Mouse (Mus musculus) lung, postnatal 25 days (tissue): Measurements from ENCODE around the gene Galnt18.

Experiments
- DNase-seq: peaks from one replicate; pipeline ENCODE4 v3.0.0; 2022; ENCODE audit warnings: low spot score

Galnt18 gene

DNA sequence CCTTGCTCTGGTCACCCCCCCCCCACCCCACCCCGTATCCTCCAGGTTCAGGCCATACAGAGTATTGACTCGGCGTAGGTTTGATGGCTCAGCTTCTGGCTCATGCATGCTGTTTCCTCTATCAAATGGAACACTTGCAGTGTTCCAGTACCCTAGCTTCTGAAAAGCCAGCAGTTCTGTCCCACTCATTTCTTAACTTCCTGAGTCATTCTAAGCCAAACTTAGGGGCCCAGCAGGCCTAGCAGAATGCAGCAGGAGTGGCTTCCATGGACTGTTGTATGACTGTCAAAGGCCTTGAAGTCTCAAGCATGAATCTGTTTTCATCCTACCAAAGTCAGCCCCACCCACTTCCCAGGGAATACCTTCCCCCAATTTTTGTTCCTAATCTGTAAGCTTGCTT lies 296.5 kb downstream of the Galnt18 start:
- DNase-seq, result no peak

DNA sequence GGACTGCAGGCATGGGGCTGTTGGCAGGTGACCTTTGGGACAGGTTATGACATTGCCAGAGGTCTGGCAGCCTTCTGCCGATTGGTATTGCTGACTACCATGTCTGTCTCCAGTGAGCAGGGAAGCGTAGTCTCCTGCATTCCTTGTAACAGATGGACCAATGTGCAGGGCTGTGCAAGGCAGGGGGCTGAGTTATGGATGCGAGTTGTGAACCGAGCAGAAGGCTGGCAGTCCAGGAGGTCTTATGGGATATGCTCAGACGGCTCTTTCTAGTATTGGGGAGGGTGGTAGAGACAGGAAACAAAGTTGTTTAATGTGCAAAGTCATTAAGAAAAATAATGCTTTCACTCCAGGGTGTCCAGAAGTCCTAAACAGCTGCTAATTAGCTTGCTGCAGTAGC lies 312.1 kb downstream of the Galnt18 start:
- no peak for DNase-seq

DNA sequence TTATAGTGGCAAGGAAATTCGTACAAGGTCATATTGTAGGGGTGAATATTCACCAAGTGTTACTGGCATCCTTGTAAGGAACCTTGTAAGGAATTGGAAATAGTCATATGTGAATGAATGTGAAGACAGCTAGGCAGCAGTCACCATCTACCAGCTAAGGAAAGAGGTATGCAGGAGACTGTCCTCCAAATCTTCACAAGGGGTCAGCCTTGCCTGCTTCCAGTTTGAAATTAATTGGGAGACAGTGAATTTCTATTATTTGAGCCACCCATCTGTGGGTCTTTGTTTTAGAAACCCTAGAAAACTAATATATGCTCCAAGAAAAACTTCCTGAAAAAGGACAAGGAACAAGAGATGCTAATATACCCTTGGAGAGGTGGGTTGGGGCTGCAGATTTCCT lies 313.1 kb downstream of the Galnt18 start:
- no peak for DNase-seq

DNA sequence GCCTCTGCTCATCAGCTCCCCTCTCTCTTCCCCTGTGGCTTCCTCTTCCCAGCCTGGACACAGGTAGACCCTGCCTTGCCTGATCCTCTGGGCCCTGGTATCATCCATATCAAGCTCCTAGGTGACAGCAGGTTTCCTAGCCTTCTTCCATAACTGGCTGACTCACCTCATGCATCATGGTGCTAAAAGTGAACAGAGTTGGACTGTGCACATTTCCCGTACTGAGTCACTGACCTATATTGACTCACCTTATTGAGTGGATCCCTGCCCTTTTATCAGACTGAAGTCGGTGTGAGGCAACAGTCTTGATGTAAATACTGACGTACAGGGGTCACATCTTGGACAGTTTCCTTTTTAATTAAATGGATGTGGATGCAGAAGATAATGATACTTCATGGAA lies 313.7 kb downstream of the Galnt18 start:
- no peak for DNase-seq

DNA sequence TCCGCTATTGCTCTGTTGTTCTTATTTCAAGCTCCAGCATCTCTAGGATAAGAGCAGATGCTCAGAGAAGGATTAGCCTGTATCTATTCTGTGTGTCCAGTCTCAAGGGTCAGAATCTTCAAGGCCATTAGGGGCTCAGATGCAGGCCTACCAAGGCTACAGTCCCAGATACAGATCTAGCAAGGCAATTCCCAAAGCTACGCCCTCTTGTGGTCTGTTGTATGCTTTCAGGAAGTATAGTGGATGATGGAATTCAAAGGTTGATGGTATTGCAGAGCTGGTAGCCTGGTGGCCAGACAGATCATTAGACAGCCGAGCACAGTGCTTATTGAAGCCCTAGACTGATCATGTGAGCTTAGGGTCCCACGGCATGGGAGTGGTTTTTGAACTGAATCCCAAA lies 320.1 kb downstream of the Galnt18 start:
- DNase-seq, result no peak

DNA sequence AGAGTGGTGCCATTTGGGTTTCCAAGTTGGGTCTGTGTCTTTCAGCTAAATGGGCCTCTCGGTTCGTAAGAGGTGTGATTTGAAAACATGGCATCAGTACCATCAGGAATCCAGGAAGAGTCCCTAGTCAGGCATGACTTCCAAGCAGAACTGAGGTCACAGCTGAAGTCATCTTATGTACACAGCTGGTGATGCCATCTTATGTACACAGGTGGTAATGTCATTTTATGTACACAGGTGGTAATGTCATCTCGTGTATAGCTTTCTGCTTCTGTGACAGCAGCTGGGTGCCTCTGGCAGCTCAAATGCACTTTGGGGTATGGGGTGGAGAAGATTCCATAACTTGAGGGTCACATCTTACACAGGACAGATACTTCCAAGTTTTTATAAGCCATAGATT lies 323.8 kb downstream of the Galnt18 start:
- DNase-seq, result no peak

DNA sequence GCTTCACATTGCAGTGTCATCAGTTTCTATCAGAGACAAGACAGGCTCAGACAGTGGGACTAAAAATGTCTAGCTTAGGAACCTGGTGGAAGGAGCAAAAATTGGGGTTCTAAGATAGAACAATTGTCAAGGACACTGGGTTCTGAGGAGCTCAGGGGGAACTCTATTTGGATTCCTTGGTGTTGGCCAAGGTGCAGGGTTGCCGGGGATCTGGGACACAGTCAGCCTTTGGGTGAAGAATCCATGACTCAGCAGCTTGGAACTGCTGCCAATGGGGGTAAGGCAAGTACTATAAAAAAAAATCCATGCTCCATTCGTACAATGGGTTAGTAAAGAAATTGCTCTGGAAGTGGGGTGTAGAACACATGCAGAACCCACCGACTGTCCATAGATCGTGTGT lies 324.2 kb downstream of the Galnt18 start:
- DNase-seq, result no peak

DNA sequence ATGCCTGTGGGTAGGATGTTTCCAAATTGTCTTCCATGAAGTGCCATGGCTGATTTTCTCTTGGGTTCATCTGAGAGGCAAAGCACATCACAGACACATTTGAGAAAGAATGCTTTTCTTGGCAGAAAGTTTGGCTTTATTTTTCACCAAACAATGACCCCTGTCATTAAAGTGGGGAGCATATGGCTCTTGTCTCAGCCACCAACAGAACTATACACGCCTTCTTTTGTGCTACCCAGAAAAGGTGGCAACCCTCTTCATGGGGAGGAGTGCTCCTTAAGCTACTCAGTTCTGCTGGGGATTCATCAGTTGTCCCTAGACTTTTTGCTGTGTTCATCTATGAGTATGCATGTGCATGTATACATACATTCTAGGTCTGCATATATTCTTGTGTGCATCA lies 327.8 kb downstream of the Galnt18 start:
- DNase-seq, result no peak

DNA sequence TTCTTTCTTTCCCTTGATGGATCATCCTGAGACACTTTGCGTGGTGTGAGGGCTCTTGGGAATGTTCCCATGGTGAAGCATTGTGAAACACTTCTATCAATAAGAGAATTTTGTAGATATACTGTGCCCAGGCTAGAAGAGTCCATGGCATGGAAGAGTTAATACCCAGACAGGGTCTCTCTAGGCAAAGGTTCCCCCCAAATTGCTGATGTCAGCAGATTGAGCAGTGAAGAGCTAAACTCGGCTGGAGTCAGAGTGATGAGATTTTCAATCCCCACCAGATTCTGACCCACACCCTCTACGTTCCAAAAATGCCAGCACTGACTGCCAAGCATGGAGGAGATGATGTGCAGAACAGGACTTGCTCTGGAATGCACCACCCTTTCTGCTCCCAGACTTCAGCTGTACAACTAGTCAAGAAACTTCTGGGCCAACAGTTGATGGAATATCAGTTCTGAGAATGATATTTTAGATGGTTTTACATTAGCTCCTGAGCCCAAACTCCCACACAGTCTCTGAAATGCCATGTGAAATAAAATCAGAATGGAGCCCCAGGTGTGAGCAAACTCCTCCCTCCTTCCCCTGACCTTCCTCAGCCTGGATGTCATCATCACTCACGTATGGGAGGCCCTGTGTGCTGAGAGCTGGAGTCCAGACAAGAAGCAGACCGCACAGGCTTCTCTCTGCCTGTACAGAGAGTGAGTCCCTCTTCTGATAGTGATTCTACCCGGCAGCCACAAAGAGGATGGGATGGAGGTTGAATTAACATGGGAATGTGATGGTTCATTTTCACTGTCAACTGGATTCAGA lies 329.3 kb downstream of the Galnt18 start:
- peak; percentile 7 for DNase-seq

DNA sequence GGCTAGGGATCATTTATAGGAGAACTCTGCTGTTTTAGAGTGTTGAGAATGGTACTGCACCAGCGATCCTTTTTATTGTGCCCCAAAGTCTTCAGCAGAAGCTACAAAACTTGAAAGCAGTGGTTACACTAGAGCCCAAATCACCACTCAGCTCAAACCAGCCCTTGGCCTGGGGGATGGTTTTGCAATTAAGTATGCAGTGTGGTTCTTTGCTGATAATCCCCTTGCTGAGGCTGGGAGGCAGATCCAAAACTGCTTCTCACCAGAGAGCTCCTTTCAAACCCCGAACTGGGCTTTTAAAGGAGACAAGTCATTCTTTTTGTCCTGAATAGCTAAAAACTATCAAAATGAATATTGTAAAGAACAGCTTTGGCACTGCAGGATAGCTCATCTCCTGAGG lies 346.6 kb downstream of the Galnt18 start:
- DNase-seq, result no peak

DNA sequence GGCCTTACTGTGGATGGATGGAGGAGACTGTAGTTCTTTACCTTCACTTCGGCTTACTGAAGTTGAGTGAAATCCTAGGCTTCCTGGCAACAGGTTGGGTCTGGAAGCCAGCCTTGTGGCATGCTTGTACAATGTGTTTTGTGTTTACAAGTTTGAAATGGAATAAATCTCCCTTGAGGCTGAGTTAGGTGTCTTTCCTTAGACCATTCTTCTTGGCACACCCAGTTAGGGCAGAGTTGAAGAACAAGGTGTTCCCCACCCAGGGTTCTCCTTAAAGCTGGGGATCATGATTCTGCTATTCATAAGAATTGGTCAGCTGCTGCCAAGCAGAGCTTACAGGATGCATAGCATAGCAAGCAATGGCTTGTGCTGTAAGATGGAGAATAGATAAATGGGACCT lies 352.4 kb downstream of the Galnt18 start:
- no peak for DNase-seq
